Mouse (Mus musculus) stomach, postnatal 0 days (tissue): Measurements from ENCODE around the gene Rmi2. TPM values are rescaled to one million over a fixed set of nuclear protein-coding genes. Genes with fewer than 3 reads are reported as not detected.
"Not testable (repeated sequence)": the region's sequence is repeated elsewhere in the genome, so short reads cannot be mapped to it uniquely, and the experiment has no call there.

ENCODE experiments used
- ATAC-seq: fragments of 200-750 bp; cut with Nextera tagmentation; 2 replicates; pipeline ENCODE4 v1.8.0; 2017; ENCODE audit not compliant: low FRiP score, low TSS enrichment
- DNase-seq: peaks from one replicate; pipeline ENCODE4 v3.0.0-alpha.2; 2016; ENCODE audit warnings: low spot score
- H3K27ac ChIP-seq: fragments of 300-500 bp; sonication (generic); replicated peaks from 2 replicates; pipeline ENCODE4 v1.5.1; 2014; ENCODE audit warnings: mild to moderate bottlenecking, control low read depth
- H3K27me3 ChIP-seq: fragments of 300-500 bp; sonication (generic); 2 replicates; pipeline ENCODE4 v1.6.1; 2014; ENCODE audit warnings: low read length; ENCODE audit not compliant: control insufficient read depth, insufficient read depth
- H3K36me3 ChIP-seq: fragments of 300-500 bp; sonication (generic); 2 replicates; pipeline ENCODE4 v1.6.1; 2014; ENCODE audit warnings: low read length, mixed read lengths; ENCODE audit not compliant: control insufficient read depth, insufficient read depth
- H3K4me1 ChIP-seq: fragments of 300-500 bp; sonication (generic); replicated peaks from 2 replicates; pipeline ENCODE4 v1.6.1; 2014; ENCODE audit warnings: antibody characterized with exemption; ENCODE audit not compliant: control insufficient read depth, insufficient read depth
- H3K4me2 ChIP-seq: fragments of 300-500 bp; sonication (generic); replicated peaks from 2 replicates; pipeline ENCODE4 v1.6.1; 2014; ENCODE audit warnings: low read depth, mild to moderate bottlenecking, control low read depth, moderate library complexity
- H3K4me3 ChIP-seq: fragments of 300-500 bp; sonication (generic); 2 replicates; pipeline ENCODE4 v1.5.1; 2014; ENCODE audit warnings: low read depth, low read length, control low read depth
- H3K9ac ChIP-seq: fragments of 300-500 bp; sonication (generic); 2 replicates; pipeline ENCODE4 v1.6.1; 2014; ENCODE audit warnings: mild to moderate bottlenecking, low read length, control low read depth, mixed read lengths
- H3K9me3 ChIP-seq: fragments of 300-500 bp; sonication (generic); 2 replicates; pipeline ENCODE4 v1.6.1; 2016; ENCODE audit warnings: low read length; ENCODE audit not compliant: control insufficient read depth
- CTCF ChIP-seq: IDR thresholded peaks from 2 replicates; pipeline ENCODE4 v1.5.1; 2016; ENCODE audit warnings: antibody characterized with exemption, low read depth, mild to moderate bottlenecking, moderate library complexity
- EP300 ChIP-seq: optimal IDR thresholded peaks from 2 replicates; pipeline ENCODE3; 2016; ENCODE audit warnings: antibody characterized with exemption
- WGBS: fragments of 180-500 bp; shearing (Covaris S2); extraction: QIAGEN DNeasy Blood & Tissue Kit; methylation state at CpG from one replicate; pipeline ENCODE4 v1.1.7; 2014; 5-methylcytosine and 5-hydroxymethylcytosine counted together
- polyA plus RNA-seq: library from polyadenylated mRNA; unstranded; fragments of >200 nt; fragmentation: Nextera tagmentation; extraction: Ambion mirVana; gene quantifications from 2 replicates; pipeline ENCODE4 v1.2.1, GENCODE M21; 2015

Rmi2 gene
- polyA plus RNA-seq, 1 experiment from 2014 or later = 0.76 TPM

GRCm38 (mm10) chr16:10849965-10850861 lies 15.4 kb downstream of the Rmi2 start:
- DNase-seq = peak; percentile 83
- Histone ChIP-seq H3K4me3 (no peak overlapping the region), H3K4me2 (no peak overlapping the region), H3K27me3 (no peaks in the 10 kb centered on the region), H3K9ac (no peak overlapping the region; the same call in 1 of the 2 replicates), H3K4me1 (peaks cover 7% of the 10 kb centered on the region; the same call in 1 of the 2 replicates), H3K36me3 (no peaks in the 10 kb centered on the region), H3K9me3 (no peaks in the 10 kb centered on the region), H3K27ac (peak overlapping the region; percentile 65; the same call in 1 of the 2 replicates)
- no peak; the same call in 1 of the 2 replicates for TF ChIP-seq CTCF
- no peak for TF ChIP-seq EP300
- WGBS = 29% methylated on average over 12 of the region's 12 CpGs
- ATAC-seq = peak; percentile 63; the same call in 1 of the 2 replicates

- Histone ChIP-seq H3K9ac (no peak overlapping the region), H3K4me2 (no peak overlapping the region), H3K9me3 (no peaks in the 10 kb centered on the region), H3K36me3 (no peaks in the 10 kb centered on the region), H3K27me3 (no peaks in the 10 kb centered on the region), H3K27ac (peak overlapping the region; percentile 65; the same call in 1 of the 2 replicates), H3K4me1 (peaks cover 7% of the 10 kb centered on the region; the same call in 1 of the 2 replicates), H3K4me3 (no peak overlapping the region)
- 45% methylated on average over 4 of the region's 4 CpGs for WGBS
- DNase-seq = no peak
- TF ChIP-seq CTCF = no peak
- no peak for TF ChIP-seq EP300
- no peak for ATAC-seq
These were observed 16.0 kb downstream of the Rmi2 start for GRCm38 (mm10) chr16:10850905-10851304.

GRCm38 (mm10) chr16:10852216-10852615 lies 17.4 kb downstream of the Rmi2 start:
- not testable (repeated sequence) for H3K27me3 ChIP-seq, H3K27ac ChIP-seq, H3K4me1 ChIP-seq, H3K4me2 ChIP-seq, H3K36me3 ChIP-seq, H3K9ac ChIP-seq, H3K9me3 ChIP-seq, H3K4me3 ChIP-seq, ATAC-seq, DNase-seq
- WGBS = 87% methylated on average over 10 of the region's 10 CpGs

- Histone ChIP-seq H3K27me3 (no peaks in the 10 kb centered on the region), H3K4me1 (no peaks in the 10 kb centered on the region), H3K36me3 (no peaks in the 10 kb centered on the region), H3K9me3 (no peaks in the 10 kb centered on the region), H3K4me2 (no peak overlapping the region), H3K9ac (no peak overlapping the region), H3K4me3 (no peak overlapping the region), H3K27ac (no peak overlapping the region)
- ATAC-seq (no peak), DNase-seq (no peak)
- WGBS = 76% methylated on average over 7 of the region's 7 CpGs
- TF ChIP-seq CTCF = no peak
- TF ChIP-seq EP300 = no peak
These were observed 24.9 kb downstream of the Rmi2 start for GRCm38 (mm10) chr16:10859726-10860245.

- no peak for DNase-seq
- H3K27ac ChIP-seq = no peak overlapping the region
- H3K4me1 ChIP-seq = no peaks in the 10 kb centered on the region
- no peaks in the 10 kb centered on the region for H3K27me3 ChIP-seq
- no peak overlapping the region for H3K4me3 ChIP-seq
- no peak for TF ChIP-seq EP300
- TF ChIP-seq CTCF = no peak
- no peaks in the 10 kb centered on the region for H3K9me3 ChIP-seq
- no peaks in the 10 kb centered on the region for H3K36me3 ChIP-seq
- H3K4me2 ChIP-seq = no peak overlapping the region
- H3K9ac ChIP-seq = no peak overlapping the region
- 59% methylated on average over 3 of the region's 3 CpGs for WGBS
- ATAC-seq = no peak
These were observed 26.5 kb downstream of the Rmi2 start for GRCm38 (mm10) chr16:10861408-10861807.
